30 mouse cellular contexts compared by ENCODE assay signal in genomic region chr17:4633771-4634170, GRCm38 (mm10).
DNase-seq lines count a peak whose midpoint lies in the region; ATAC-seq lines count a peak whose summit lies in the region.
"Had no signal": no experiment of that assay in that cellular context is flagged by ENCODE, and none has a peak within 500 bp of the region (broad histone marks: within the 10 kb centered on the region; RNA-seq: fewer than 3 reads in every experiment).

No protein-coding gene starts in this region.

- H3K27ac ChIP-seq in midbrain, embryonic 13.5 days = no peak overlapping the region
- H3K27ac ChIP-seq: embryonic facial prominence, embryonic 12.5 days; heart, embryonic 10.5 days; heart, embryonic 15.5 days; hindbrain, embryonic 12.5 days; hindbrain, postnatal 0 days; intestine, embryonic 15.5 days; limb, embryonic 12.5 days; liver, embryonic 15.5 days; lung, embryonic 15.5 days; stomach, embryonic 15.5 days had no signal

- DNase-seq in frontal cortex, postnatal 10 days (ENCODE audit: low spot score in 2 of 2) = no peak
- peak; percentile 60 for DNase-seq in right cerebral cortex, adult 18-20 months
- DNase-seq in right cerebral cortex, postnatal 14 days = no peak
- DNase-seq in brain, adult 2 months (ENCODE audit: low read depth, low spot score) = peak; percentile 72
- peak; percentile 33 to 42 for DNase-seq in left cerebral cortex, postnatal 36 days (ENCODE audit: low spot score in 2 of 2)
- no peak for DNase-seq in urinary bladder, postnatal 36 days (ENCODE audit: low spot score in 2 of 2)
- DNase-seq: adrenal gland, postnatal 25 days; cerebellum, adult 18-20 months; cerebellum, postnatal 14 days; gastrocnemius, postnatal 25 days; heart, postnatal 36 days; kidney, adult 2 months; kidney, postnatal 36 days; lung, postnatal 36 days; thymus, postnatal 14 days had no signal

- no peaks in the 10 kb centered on the region for H3K36me3 ChIP-seq in midbrain, embryonic 13.5 days
- H3K36me3 ChIP-seq: embryonic facial prominence, embryonic 12.5 days; heart, embryonic 10.5 days; heart, embryonic 15.5 days; hindbrain, embryonic 12.5 days; intestine, embryonic 15.5 days; limb, embryonic 12.5 days; liver, embryonic 15.5 days; lung, embryonic 15.5 days; stomach, embryonic 15.5 days had no signal

- no peaks in the 10 kb centered on the region for H3K27me3 ChIP-seq in midbrain, embryonic 13.5 days
- H3K27me3 ChIP-seq: embryonic facial prominence, embryonic 12.5 days; heart, embryonic 15.5 days; hindbrain, embryonic 12.5 days; intestine, embryonic 15.5 days; limb, embryonic 12.5 days; liver, embryonic 15.5 days; lung, embryonic 15.5 days; Patski; stomach, embryonic 15.5 days had no signal

- no peak overlapping the region for H3K9ac ChIP-seq in midbrain, embryonic 13.5 days (replicated peaks)
- H3K9ac ChIP-seq: embryonic facial prominence, embryonic 12.5 days; heart, embryonic 15.5 days; hindbrain, embryonic 12.5 days; intestine, embryonic 15.5 days; limb, embryonic 12.5 days; liver, embryonic 15.5 days; lung, embryonic 15.5 days; stomach, embryonic 15.5 days had no signal

- ATAC-seq in frontal cortex, adult (ENCODE audit: low TSS enrichment) = peak; percentile 91
- ATAC-seq in midbrain, embryonic 13.5 days = no peak
- ATAC-seq: forebrain, embryonic 14.5 days; hindbrain, postnatal 0 days; intestine, embryonic 15.5 days; Patski had no signal

- no peak overlapping the region for H3K4me2 ChIP-seq in midbrain, embryonic 13.5 days (replicated peaks)
- H3K4me2 ChIP-seq: embryonic facial prominence, embryonic 12.5 days; heart, embryonic 15.5 days; hindbrain, embryonic 12.5 days; intestine, embryonic 15.5 days; limb, embryonic 12.5 days; liver, embryonic 15.5 days; lung, embryonic 15.5 days; midbrain, embryonic 11.5 days; stomach, embryonic 15.5 days had no signal

- no peaks in the 10 kb centered on the region for H3K9me3 ChIP-seq in midbrain, embryonic 13.5 days
- H3K9me3 ChIP-seq: embryonic facial prominence, embryonic 12.5 days; heart, embryonic 10.5 days; heart, embryonic 15.5 days; hindbrain, embryonic 12.5 days; intestine, embryonic 15.5 days; liver, embryonic 15.5 days; lung, embryonic 15.5 days; stomach, embryonic 15.5 days had no signal

- no peak overlapping the region for H3K4me3 ChIP-seq in midbrain, embryonic 13.5 days (replicated peaks)
- H3K4me3 ChIP-seq: embryonic facial prominence, embryonic 12.5 days; heart, embryonic 10.5 days; heart, embryonic 15.5 days; hindbrain, embryonic 12.5 days; intestine, embryonic 15.5 days; limb, embryonic 12.5 days; liver, embryonic 15.5 days; lung, embryonic 15.5 days; stomach, embryonic 15.5 days had no signal

- 75% methylated on average over 3 of the region's 3 CpGs for WGBS in midbrain, embryonic 13.5 days

- H3K4me1 ChIP-seq in midbrain, embryonic 13.5 days (replicated peaks) = peaks cover 8% of the 10 kb centered on the region
- H3K4me1 ChIP-seq: embryonic facial prominence, embryonic 12.5 days; hindbrain, embryonic 12.5 days; intestine, embryonic 15.5 days; limb, embryonic 12.5 days; liver, embryonic 15.5 days; lung, embryonic 15.5 days; stomach, embryonic 15.5 days had no signal

- intact Hi-C loops in left cerebral cortex, postnatal 36 days (cut with DNase I) = no loop called here

Comparison
In these comparisons a context has a peak if more than half of its experiments do, and no peak if none do; other contexts are left out.
1. DNase-seq: peak in right cerebral cortex, adult 18-20 months (single experiment), brain, adult 2 months (single experiment) and left cerebral cortex, postnatal 36 days (2 of 2); none in frontal cortex, postnatal 10 days (0 of 2), right cerebral cortex, postnatal 14 days (single experiment) and urinary bladder, postnatal 36 days (0 of 2).